Mouse (Mus musculus): ENCODE measurements at regions not wholly inside any gene's neighbourhood (a gene's known extent, or its start where the extent isn't known, plus 50 kb on each side); places are given as distances from the start of the nearest gene placed in this dataset.
A peak's percentile ranks its signal among the peaks of the same experiment; 100 is the strongest.

DNA sequence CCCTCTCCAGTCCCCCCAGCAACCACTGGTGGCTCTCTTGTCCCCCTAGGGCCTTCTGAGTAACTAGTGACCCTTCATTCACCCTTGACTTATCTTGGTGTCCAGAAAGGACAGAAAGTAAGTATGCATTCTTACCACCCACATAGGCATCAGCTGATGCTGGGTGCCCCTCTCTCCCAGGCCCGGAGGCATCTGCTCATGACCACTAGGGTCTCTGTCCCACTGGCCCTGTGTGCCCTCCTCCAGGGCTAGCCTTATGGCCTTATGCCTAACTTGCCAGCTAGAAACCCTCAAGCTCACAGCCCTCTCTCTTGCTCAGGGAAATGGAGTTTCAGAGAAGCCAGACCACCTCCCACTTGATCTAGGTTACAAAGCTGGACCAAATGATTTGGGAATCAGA, 89.2 kb upstream of the Unc5b start:
- DNase-seq (ENCODE audit: low spot score): no peak
- Histone ChIP-seq H3K27ac (ENCODE audit: low read depth, low read length) (no peak overlapping the region), H3K27me3 (replicated peaks; ENCODE audit: control insufficient read depth, insufficient read depth, low read length) (no peaks in the 10 kb centered on the region), H3K9ac (ENCODE audit: low read length) (no peak overlapping the region), H3K4me1 (ENCODE audit: control insufficient read depth, insufficient read depth, low read length) (peaks cover 11% of the 10 kb centered on the region; the same call in 1 of the 2 replicates), H3K4me2 (ENCODE audit: low read length) (no peak overlapping the region), H3K4me3 (ENCODE audit: low read depth, low read length) (no peak overlapping the region), H3K36me3 (ENCODE audit: control insufficient read depth, insufficient read depth, low read length) (no peaks in the 10 kb centered on the region), H3K9me3 (replicated peaks; ENCODE audit: control insufficient read depth, low read length) (no peaks in the 10 kb centered on the region)
- WGBS: 86% methylated on average over 1 of the region's 1 CpGs
- ATAC-seq: no peak

DNA sequence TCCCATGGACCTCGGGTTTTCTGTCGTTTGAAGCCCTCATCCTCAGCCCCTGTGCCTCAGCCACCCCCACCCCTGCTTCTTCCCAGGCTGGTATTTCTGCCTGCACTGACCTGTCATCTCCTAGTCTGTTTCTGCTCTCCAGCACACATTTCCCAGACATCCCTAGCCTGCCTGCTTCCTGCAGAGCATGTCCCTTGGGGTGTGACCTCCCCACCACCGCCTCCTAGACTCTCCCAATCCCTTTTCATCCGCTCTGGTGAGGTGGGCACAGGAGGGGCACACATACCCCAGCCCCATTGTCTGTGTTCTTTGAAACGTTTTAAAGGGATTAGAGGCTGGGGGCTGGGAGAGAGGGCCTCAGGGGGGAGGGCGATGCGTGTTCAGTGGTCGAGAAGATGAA, 86.6 kb upstream of the Unc5b start:
- H3K9me3 ChIP-seq (replicated peaks; ENCODE audit: control insufficient read depth, low read length): no peaks in the 10 kb centered on the region
- H3K9ac ChIP-seq (ENCODE audit: low read length): peak overlapping the region; percentile 14; the same call in 1 of the 2 replicates
- H3K27ac ChIP-seq (ENCODE audit: low read depth, low read length): no peak overlapping the region
- H3K4me2 ChIP-seq (ENCODE audit: low read length): no peak overlapping the region
- no peaks in the 10 kb centered on the region for H3K27me3 ChIP-seq (replicated peaks; ENCODE audit: control insufficient read depth, insufficient read depth, low read length)
- peaks cover 7% of the 10 kb centered on the region; the same call in 1 of the 2 replicates for H3K4me1 ChIP-seq (ENCODE audit: control insufficient read depth, insufficient read depth, low read length)
- H3K4me3 ChIP-seq (ENCODE audit: low read depth, low read length): no peak overlapping the region
- peak; percentile 66 for ATAC-seq
- no peaks in the 10 kb centered on the region for H3K36me3 ChIP-seq (ENCODE audit: control insufficient read depth, insufficient read depth, low read length)
- WGBS: 1% methylated on average over 8 of the region's 8 CpGs
- DNase-seq (ENCODE audit: low spot score): no peak

DNA sequence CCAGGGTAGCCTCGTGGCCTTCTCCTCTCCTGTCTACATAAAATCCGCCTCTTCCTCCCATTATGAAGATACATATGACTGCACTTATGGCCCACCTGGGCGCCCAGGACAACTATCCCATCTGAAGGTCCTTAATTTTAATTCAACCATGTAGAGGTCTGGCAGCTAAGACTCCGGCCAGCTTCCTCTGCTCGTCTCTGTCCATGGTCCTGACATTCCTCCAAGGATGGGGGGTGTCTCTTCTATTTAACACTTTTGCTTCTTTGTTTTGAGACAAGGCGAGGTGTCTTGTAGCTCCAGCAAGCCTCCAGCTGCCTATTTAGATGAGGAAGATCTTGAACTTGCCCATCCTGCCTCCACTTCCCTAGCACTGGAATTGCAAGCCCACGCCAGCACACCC, 83.0 kb upstream of the Unc5b start:
- 38% methylated on average over 7 of the region's 7 CpGs for WGBS
- peaks cover 7% of the 10 kb centered on the region; the same call in 1 of the 2 replicates for H3K4me1 ChIP-seq (ENCODE audit: control insufficient read depth, insufficient read depth, low read length)
- H3K27ac ChIP-seq (ENCODE audit: low read depth, low read length): no peak overlapping the region
- no peak overlapping the region for H3K9ac ChIP-seq (ENCODE audit: low read length)
- H3K4me3 ChIP-seq (ENCODE audit: low read depth, low read length): no peak overlapping the region
- H3K4me2 ChIP-seq (ENCODE audit: low read length): no peak overlapping the region
- no peaks in the 10 kb centered on the region for H3K27me3 ChIP-seq (replicated peaks; ENCODE audit: control insufficient read depth, insufficient read depth, low read length)
- ATAC-seq (no peak), DNase-seq (ENCODE audit: low spot score) (no peak)
- no peaks in the 10 kb centered on the region for H3K36me3 ChIP-seq (ENCODE audit: control insufficient read depth, insufficient read depth, low read length)
- H3K9me3 ChIP-seq (replicated peaks; ENCODE audit: control insufficient read depth, low read length): no peaks in the 10 kb centered on the region

DNA sequence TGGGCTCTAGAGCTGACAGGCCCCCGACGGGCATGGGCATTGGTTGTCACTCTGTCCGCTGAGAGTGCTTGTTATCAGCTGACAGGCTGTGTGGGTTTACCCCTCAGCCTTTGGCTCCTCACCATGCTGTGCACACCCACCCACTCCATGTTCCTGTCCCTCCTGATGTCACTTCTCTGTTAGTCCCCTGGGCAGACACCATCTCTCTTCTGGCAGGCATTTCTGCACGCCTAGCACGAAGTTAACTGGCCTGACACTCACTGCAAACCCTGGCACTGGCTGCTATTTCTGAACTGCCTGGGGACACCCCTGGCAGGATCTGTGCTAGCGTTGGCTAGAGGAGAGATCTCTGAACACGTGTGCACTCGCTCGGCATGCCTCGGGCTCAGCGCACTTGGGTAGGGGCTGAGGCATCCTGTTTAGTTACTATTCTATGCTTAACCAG, 82.1 kb upstream of the Unc5b start:
- peaks cover 7% of the 10 kb centered on the region; the same call in 1 of the 2 replicates for H3K4me1 ChIP-seq (ENCODE audit: control insufficient read depth, insufficient read depth, low read length)
- ATAC-seq (no peak), DNase-seq (ENCODE audit: low spot score) (no peak)
- H3K9me3 ChIP-seq (replicated peaks; ENCODE audit: control insufficient read depth, low read length): no peaks in the 10 kb centered on the region
- no peaks in the 10 kb centered on the region for H3K27me3 ChIP-seq (replicated peaks; ENCODE audit: control insufficient read depth, insufficient read depth, low read length)
- H3K27ac ChIP-seq (ENCODE audit: low read depth, low read length): no peak overlapping the region
- H3K36me3 ChIP-seq (ENCODE audit: control insufficient read depth, insufficient read depth, low read length): no peaks in the 10 kb centered on the region
- no peak overlapping the region for H3K4me3 ChIP-seq (ENCODE audit: low read depth, low read length)
- no peak overlapping the region for H3K4me2 ChIP-seq (ENCODE audit: low read length)
- H3K9ac ChIP-seq (ENCODE audit: low read length): no peak overlapping the region
- WGBS: 77% methylated on average over 11 of the region's 11 CpGs

DNA sequence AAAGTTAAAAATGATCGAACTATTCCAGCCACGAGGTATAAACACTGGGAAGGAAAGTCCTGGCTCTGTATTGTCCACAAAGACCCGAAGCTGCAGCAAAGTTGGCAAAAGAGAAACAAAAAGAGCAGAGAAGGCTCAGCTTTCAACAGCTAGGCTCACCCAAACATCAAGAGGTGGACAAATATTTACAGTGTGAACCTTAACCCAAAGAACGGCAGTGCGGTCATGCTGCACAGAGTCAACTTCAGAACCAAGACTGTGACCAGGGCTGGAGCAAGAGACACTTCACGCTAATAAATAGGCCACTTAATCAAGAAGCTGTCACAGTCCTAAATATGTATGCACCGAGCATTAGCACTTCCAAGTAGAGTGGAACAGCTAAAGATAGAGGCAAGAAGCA, 73.0 kb upstream of the Unc5b start:
- Histone ChIP-seq H3K27me3 (replicated peaks; ENCODE audit: control insufficient read depth, insufficient read depth, low read length) (no peaks in the 10 kb centered on the region), H3K4me2 (ENCODE audit: low read length) (no peak overlapping the region), H3K4me1 (ENCODE audit: control insufficient read depth, insufficient read depth, low read length) (no peaks in the 10 kb centered on the region), H3K27ac (ENCODE audit: low read depth, low read length) (no peak overlapping the region), H3K9me3 (replicated peaks; ENCODE audit: control insufficient read depth, low read length) (no peaks in the 10 kb centered on the region), H3K36me3 (ENCODE audit: control insufficient read depth, insufficient read depth, low read length) (no peaks in the 10 kb centered on the region), H3K4me3 (ENCODE audit: low read depth, low read length) (no peak overlapping the region), H3K9ac (ENCODE audit: low read length) (no peak overlapping the region)
- ATAC-seq (no peak), DNase-seq (ENCODE audit: low spot score) (no peak)
- 87% methylated on average over 7 of the region's 7 CpGs for WGBS

DNA sequence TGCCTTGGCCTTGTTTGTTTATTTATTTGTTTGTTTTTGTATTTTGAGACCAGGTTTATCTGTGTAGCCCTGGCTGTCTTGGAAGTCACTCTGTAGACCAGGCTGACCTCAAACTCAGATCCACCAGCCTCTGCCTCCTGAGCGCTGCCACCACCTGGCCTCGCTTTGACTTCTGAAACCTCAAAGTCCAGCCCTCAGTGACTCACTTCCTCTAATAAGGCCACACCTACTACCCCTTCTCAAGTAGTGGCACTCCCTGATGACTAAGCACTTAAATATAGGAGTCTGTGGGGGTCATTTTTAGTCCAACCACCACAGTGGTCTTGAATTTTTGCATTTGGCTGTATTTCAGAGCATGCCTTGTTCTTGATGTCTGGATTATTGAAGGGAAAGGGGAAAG, 69.6 kb upstream of the Unc5b start:
- WGBS: 95% methylated on average over 2 of the region's 2 CpGs

DNA sequence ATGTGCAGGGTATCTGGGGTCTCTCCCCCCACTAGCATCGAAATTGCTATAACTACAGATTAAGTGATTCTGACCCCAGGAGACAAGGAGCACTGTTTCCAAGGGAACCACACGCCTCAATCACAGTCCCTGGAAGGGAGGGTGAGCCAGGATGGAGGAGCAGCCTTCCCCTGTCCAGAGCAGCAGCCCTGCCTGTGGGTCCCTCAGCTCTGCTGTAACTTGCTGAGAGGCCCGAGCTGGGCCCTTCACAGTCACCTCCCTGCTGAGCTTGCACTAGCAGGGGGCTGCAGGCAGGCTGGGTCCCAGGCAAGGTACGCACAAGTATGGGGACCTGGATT, 62.4 kb upstream of the Unc5b start:
- H3K27me3 ChIP-seq (replicated peaks; ENCODE audit: control insufficient read depth, insufficient read depth, low read length): no peaks in the 10 kb centered on the region
- DNase-seq (ENCODE audit: low spot score): peak; percentile 77
- H3K4me3 ChIP-seq (ENCODE audit: low read depth, low read length): no peak overlapping the region

More for the DNA sequence above, 69.6 kb upstream of the Unc5b start:
- DNase-seq (ENCODE audit: low spot score): no peak
- Histone ChIP-seq H3K27me3 (replicated peaks; ENCODE audit: control insufficient read depth, insufficient read depth, low read length) (no peaks in the 10 kb centered on the region), H3K27ac (ENCODE audit: low read depth, low read length) (no peak overlapping the region), H3K9ac (ENCODE audit: low read length) (no peak overlapping the region), H3K9me3 (replicated peaks; ENCODE audit: control insufficient read depth, low read length) (no peaks in the 10 kb centered on the region), H3K4me1 (ENCODE audit: control insufficient read depth, insufficient read depth, low read length) (no peaks in the 10 kb centered on the region), H3K4me2 (ENCODE audit: low read length) (no peak overlapping the region), H3K36me3 (ENCODE audit: control insufficient read depth, insufficient read depth, low read length) (no peaks in the 10 kb centered on the region), H3K4me3 (ENCODE audit: low read depth, low read length) (no peak overlapping the region)
- ATAC-seq: no peak

DNA sequence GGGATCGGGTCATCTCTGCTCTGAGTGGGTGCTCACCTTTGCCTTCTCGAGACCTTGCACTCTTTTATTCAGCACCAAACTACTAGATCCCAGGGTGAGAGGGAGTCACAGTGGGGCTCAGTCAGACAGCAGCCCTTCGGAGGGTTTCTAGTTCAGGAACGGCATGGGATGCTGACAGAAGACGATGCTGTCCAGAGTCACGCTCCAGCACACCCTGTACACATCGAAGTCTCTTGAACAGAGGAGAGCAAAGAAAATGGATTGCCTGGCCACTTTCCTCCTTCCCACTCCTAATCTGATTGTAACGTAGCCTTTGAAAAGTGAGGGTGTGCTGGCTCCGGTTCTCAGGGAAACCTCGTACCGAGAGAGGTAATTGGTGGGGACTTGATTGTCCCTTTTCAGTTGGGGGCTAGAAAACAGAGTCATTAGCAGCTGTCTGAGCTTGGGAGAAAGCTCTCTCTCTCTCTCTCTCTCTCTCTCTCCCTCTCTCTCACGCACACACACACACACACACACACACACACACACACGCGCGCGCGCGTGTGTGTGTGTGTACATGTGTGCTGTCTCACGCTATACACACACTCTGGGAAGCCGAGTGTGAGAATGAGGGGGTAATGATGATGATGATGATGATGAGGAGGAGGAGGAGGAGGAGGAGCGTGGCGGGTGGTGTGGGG, 61.9 kb upstream of the Unc5b start:
- peaks cover 21% of the 10 kb centered on the region for H3K4me1 ChIP-seq (ENCODE audit: control insufficient read depth, insufficient read depth, low read length)
- H3K9ac ChIP-seq (ENCODE audit: low read length): no peak overlapping the region
- no peaks in the 10 kb centered on the region for H3K36me3 ChIP-seq (ENCODE audit: control insufficient read depth, insufficient read depth, low read length)
- no peaks in the 10 kb centered on the region for H3K9me3 ChIP-seq (replicated peaks; ENCODE audit: control insufficient read depth, low read length)
- 32% methylated on average over 22 of the region's 22 CpGs for WGBS
- no peaks in the 10 kb centered on the region for H3K27me3 ChIP-seq (replicated peaks; ENCODE audit: control insufficient read depth, insufficient read depth, low read length)
- H3K4me3 ChIP-seq (ENCODE audit: low read depth, low read length): no peak overlapping the region
- H3K27ac ChIP-seq (ENCODE audit: low read depth, low read length): peak overlapping the region; percentile 61
- ATAC-seq: peak; percentile 57; the same call in 1 of the 2 replicates
- H3K4me2 ChIP-seq (ENCODE audit: low read length): peak overlapping the region; percentile 28
- peak; percentile 50 for DNase-seq (ENCODE audit: low spot score)

More for the DNA sequence above, 62.4 kb upstream of the Unc5b start:
- ATAC-seq: peak; percentile 83
- 23% methylated on average over 4 of the region's 4 CpGs for WGBS
- Histone ChIP-seq H3K9me3 (replicated peaks; ENCODE audit: control insufficient read depth, low read length) (no peaks in the 10 kb centered on the region), H3K9ac (ENCODE audit: low read length) (no peak overlapping the region), H3K4me2 (ENCODE audit: low read length) (peak overlapping the region; percentile 28), H3K27ac (ENCODE audit: low read depth, low read length) (peak overlapping the region; percentile 44), H3K36me3 (ENCODE audit: control insufficient read depth, insufficient read depth, low read length) (no peaks in the 10 kb centered on the region), H3K4me1 (ENCODE audit: control insufficient read depth, insufficient read depth, low read length) (peaks cover 21% of the 10 kb centered on the region)

DNA sequence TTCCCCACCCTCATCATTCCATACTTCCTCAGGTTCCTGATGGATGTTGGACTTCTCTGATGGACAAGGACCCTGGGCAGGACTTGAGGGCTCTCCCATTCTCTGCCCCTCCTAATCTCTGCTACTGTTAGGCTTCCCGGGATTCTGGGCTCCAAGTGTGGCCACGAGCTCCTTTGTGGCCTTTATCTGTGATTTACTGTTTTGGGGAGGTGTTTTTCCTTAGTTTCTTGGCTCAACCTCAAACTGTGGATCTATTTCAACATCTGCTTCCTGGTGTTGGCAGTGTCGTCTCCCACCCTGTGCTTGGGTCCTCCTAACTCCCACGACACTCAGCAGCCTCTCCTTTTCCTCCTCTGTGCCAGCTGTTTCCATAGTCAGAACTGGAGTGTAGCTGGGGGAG, 61.3 kb upstream of the Unc5b start:
- no peak overlapping the region for H3K4me3 ChIP-seq (ENCODE audit: low read depth, low read length)
- H3K9me3 ChIP-seq (replicated peaks; ENCODE audit: control insufficient read depth, low read length): no peaks in the 10 kb centered on the region
- WGBS: 56% methylated on average over 4 of the region's 4 CpGs
- no peak for ATAC-seq
- H3K27ac ChIP-seq (ENCODE audit: low read depth, low read length): peak overlapping the region; percentile 61
- H3K27me3 ChIP-seq (replicated peaks; ENCODE audit: control insufficient read depth, insufficient read depth, low read length): no peaks in the 10 kb centered on the region
- no peaks in the 10 kb centered on the region for H3K36me3 ChIP-seq (ENCODE audit: control insufficient read depth, insufficient read depth, low read length)
- H3K9ac ChIP-seq (ENCODE audit: low read length): no peak overlapping the region
- DNase-seq (ENCODE audit: low spot score): no peak
- H3K4me2 ChIP-seq (ENCODE audit: low read length): no peak overlapping the region
- H3K4me1 ChIP-seq (ENCODE audit: control insufficient read depth, insufficient read depth, low read length): peaks cover 21% of the 10 kb centered on the region

All from forebrain, embryonic 14.5 days (tissue).